Mouse (Mus musculus): ENCODE measurements around the gene Plekhm3. TPM values are rescaled to one million over a fixed set of nuclear protein-coding genes. Genes with fewer than 3 reads are reported as not detected.
A peak's percentile ranks its signal among the peaks of the same experiment; 100 is the strongest.

Gene Plekhm3
- polyA plus RNA-seq, 1 experiment from 2014 or later = 9.4 TPM

DNA sequence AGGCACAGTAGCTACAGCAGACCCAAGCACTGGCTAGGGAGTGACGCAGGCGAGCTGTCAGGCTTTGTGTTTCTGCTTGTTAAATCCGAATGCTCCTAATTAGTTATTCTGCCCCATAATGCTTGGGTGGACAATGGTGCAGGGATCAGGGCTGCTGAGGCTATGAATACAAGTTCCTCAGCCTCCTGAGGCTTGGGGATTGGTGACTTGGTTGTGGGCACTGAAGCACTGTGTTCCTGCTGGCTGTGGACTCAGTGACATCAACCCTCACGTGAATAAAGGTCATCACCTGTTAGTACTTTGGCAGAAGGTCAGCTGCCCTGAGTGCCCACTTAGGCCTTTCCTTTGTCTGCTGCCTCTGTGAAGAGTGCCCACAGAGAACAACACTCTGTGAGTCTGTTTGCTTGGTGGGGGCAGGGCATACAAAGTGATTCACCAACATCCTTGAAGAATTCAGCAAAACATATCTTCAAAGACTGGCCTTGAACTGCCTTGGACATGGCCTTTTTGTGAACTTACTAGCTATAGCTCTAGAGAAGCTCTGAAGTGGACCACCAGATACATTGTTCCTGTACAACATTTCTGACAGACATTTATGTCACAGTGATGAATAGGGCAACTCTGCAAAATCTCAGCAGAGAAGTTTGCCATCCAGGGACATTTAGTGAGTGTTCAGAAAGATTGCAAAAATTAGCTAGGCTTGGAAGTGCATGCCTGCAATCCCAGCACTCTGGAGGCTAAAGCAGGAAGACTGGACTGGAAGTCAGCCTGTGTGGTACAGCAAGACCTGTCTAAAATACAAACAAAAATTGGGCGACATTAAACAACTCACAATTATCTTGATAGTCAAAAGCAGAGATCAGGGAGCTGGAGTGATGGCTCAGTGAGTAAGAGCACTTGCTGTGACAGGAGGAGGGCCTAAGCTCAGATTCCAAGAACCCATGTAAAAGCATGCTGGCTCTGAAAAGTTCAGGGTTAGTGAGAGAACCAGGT lies 102.6 kb downstream of the Plekhm3 start:
- Histone ChIP-seq H3K36me3 (ENCODE audit: control insufficient read depth, insufficient read depth, low read length) (no peaks in the 10 kb centered on the region), H3K4me3 (ENCODE audit: low read length) (no peak overlapping the region)
- WGBS = 34% methylated on average over 5 of the region's 5 CpGs

GRCm38 (mm10) chr1:64853244-64853643 lies 103.4 kb downstream of the Plekhm3 start:
- Histone ChIP-seq H3K4me2 (ENCODE audit: low read length) (no peak overlapping the region), H3K9ac (ENCODE audit: low read depth, low read length) (no peak overlapping the region), H3K4me3 (ENCODE audit: low read length) (no peak overlapping the region), H3K9me3 (ENCODE audit: control insufficient read depth, low read length) (no peaks in the 10 kb centered on the region), H3K27me3 (replicated peaks; ENCODE audit: control insufficient read depth, insufficient read depth, low read length) (no peaks in the 10 kb centered on the region), H3K4me1 (ENCODE audit: control insufficient read depth, insufficient read depth, low read depth, low read length) (peaks cover 6% of the 10 kb centered on the region; the same call in 1 of the 2 replicates), H3K36me3 (ENCODE audit: control insufficient read depth, insufficient read depth, low read length) (no peaks in the 10 kb centered on the region), H3K27ac (ENCODE audit: low read depth, low read length) (no peak overlapping the region)
- WGBS = 71% methylated on average over 2 of the region's 2 CpGs
- no peak for ATAC-seq

More for the DNA sequence above, 102.6 kb downstream of the Plekhm3 start:
- peak; percentile 85 for ATAC-seq
- H3K27me3 ChIP-seq (replicated peaks; ENCODE audit: control insufficient read depth, insufficient read depth, low read length) = no peaks in the 10 kb centered on the region
- no peak overlapping the region for H3K9ac ChIP-seq (ENCODE audit: low read depth, low read length)
- no peaks in the 10 kb centered on the region for H3K9me3 ChIP-seq (ENCODE audit: control insufficient read depth, low read length)
- H3K27ac ChIP-seq (ENCODE audit: low read depth, low read length) = no peak overlapping the region
- no peak overlapping the region for H3K4me2 ChIP-seq (ENCODE audit: low read length)
- H3K4me1 ChIP-seq (ENCODE audit: control insufficient read depth, insufficient read depth, low read depth, low read length) = peaks cover 2% of the 10 kb centered on the region; the same call in 1 of the 2 replicates

GRCm38 (mm10) chr1:64852272-64852671 lies 104.4 kb downstream of the Plekhm3 start:
- 62% methylated on average over 2 of the region's 2 CpGs for WGBS
- no peak overlapping the region for H3K4me3 ChIP-seq (ENCODE audit: low read length)
- H3K9me3 ChIP-seq (ENCODE audit: control insufficient read depth, low read length) = no peaks in the 10 kb centered on the region
- no peaks in the 10 kb centered on the region for H3K27me3 ChIP-seq (replicated peaks; ENCODE audit: control insufficient read depth, insufficient read depth, low read length)
- no peak overlapping the region for H3K4me2 ChIP-seq (ENCODE audit: low read length)
- no peaks in the 10 kb centered on the region for H3K36me3 ChIP-seq (ENCODE audit: control insufficient read depth, insufficient read depth, low read length)
- H3K9ac ChIP-seq (ENCODE audit: low read depth, low read length) = no peak overlapping the region
- peaks cover 6% of the 10 kb centered on the region; the same call in 1 of the 2 replicates for H3K4me1 ChIP-seq (ENCODE audit: control insufficient read depth, insufficient read depth, low read depth, low read length)
- no peak overlapping the region for H3K27ac ChIP-seq (ENCODE audit: low read depth, low read length)
- no peak for ATAC-seq

DNA sequence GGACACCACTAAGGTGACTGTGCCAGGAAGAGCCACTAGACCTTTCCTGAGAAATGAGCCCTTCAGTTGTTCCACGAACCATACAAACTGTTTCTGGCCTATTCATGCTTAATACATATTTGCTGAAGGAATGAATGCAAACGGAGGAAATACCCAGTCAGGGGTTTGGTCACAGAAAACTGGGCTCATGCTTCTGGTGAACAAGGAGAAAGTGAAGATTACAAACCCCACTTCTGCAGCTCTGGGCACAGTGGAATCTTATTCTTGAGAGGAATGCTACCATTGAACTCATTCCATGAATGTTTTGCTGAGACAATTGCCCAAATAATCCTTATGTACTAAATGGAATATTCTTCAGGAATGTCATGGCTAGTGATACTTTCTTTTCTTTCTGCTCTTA lies 106.3 kb downstream of the Plekhm3 start:
- no peak for ATAC-seq
- Histone ChIP-seq H3K4me2 (ENCODE audit: low read length) (no peak overlapping the region), H3K4me3 (ENCODE audit: low read length) (no peak overlapping the region), H3K36me3 (ENCODE audit: control insufficient read depth, insufficient read depth, low read length) (no peaks in the 10 kb centered on the region), H3K4me1 (ENCODE audit: control insufficient read depth, insufficient read depth, low read depth, low read length) (peaks cover 6% of the 10 kb centered on the region; the same call in 1 of the 2 replicates), H3K9ac (ENCODE audit: low read depth, low read length) (no peak overlapping the region), H3K27me3 (replicated peaks; ENCODE audit: control insufficient read depth, insufficient read depth, low read length) (no peaks in the 10 kb centered on the region), H3K27ac (ENCODE audit: low read depth, low read length) (no peak overlapping the region), H3K9me3 (ENCODE audit: control insufficient read depth, low read length) (no peaks in the 10 kb centered on the region)
- 78% methylated on average over 2 of the region's 2 CpGs for WGBS

GRCm38 (mm10) chr1:64848996-64849395 lies 107.6 kb downstream of the Plekhm3 start:
- Histone ChIP-seq H3K9me3 (ENCODE audit: control insufficient read depth, low read length) (no peaks in the 10 kb centered on the region), H3K9ac (ENCODE audit: low read depth, low read length) (no peak overlapping the region), H3K36me3 (ENCODE audit: control insufficient read depth, insufficient read depth, low read length) (no peaks in the 10 kb centered on the region), H3K27ac (ENCODE audit: low read depth, low read length) (no peak overlapping the region), H3K4me2 (ENCODE audit: low read length) (no peak overlapping the region), H3K27me3 (replicated peaks; ENCODE audit: control insufficient read depth, insufficient read depth, low read length) (no peaks in the 10 kb centered on the region), H3K4me1 (ENCODE audit: control insufficient read depth, insufficient read depth, low read depth, low read length) (peaks cover 6% of the 10 kb centered on the region; the same call in 1 of the 2 replicates), H3K4me3 (ENCODE audit: low read length) (no peak overlapping the region)
- 33% methylated on average over 1 of the region's 1 CpGs for WGBS
- ATAC-seq = no peak

DNA sequence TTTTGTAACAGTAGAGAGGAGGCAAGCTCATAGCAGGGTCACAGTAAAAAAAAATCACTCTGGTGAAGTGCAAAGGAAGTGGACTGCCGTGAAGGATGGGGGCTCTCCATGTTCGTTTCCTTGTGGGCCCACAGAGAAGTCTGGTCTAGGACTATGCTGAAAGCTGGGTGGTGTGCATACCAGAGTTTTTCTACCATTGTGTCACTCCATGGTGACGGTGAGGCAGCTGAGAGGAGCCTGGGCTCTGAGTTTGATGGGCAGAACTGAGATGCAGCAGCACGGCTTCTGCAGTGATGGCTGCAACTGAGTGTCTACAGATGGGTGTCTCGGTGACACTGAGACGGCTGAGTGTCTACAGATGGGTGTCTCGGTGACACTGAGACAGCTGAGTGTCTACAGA lies 108.5 kb downstream of the Plekhm3 start:
- 44% methylated on average over 7 of the region's 7 CpGs for WGBS
- Histone ChIP-seq H3K36me3 (ENCODE audit: control insufficient read depth, insufficient read depth, low read length) (no peaks in the 10 kb centered on the region), H3K27me3 (replicated peaks; ENCODE audit: control insufficient read depth, insufficient read depth, low read length) (no peaks in the 10 kb centered on the region), H3K4me2 (ENCODE audit: low read length) (no peak overlapping the region), H3K4me1 (ENCODE audit: control insufficient read depth, insufficient read depth, low read depth, low read length) (peaks cover 4% of the 10 kb centered on the region; the same call in 1 of the 2 replicates), H3K27ac (ENCODE audit: low read depth, low read length) (no peak overlapping the region), H3K9ac (ENCODE audit: low read depth, low read length) (no peak overlapping the region), H3K4me3 (ENCODE audit: low read length) (no peak overlapping the region), H3K9me3 (ENCODE audit: control insufficient read depth, low read length) (no peaks in the 10 kb centered on the region)
- no peak; the same call in 1 of the 2 replicates for ATAC-seq

DNA sequence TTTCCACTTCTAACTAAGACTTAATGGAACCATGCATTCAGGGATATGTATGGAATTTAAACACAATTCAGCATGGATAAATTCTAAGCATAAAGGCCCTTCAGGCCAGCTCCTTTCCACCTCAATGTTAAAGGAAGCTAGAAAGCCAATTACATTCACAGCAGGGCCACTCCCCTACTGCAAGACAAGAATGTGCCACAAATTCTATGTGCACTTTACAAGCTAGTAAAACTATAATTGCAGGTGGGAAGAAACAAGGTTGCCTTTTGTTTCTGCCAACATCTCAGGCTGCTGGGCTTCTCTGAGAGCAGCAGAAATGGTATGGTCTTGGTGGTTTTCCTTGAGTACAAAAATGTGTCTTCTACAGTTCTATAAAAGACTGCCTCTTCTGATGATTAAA lies 109.1 kb downstream of the Plekhm3 start:
- no peaks in the 10 kb centered on the region for H3K27me3 ChIP-seq (replicated peaks; ENCODE audit: control insufficient read depth, insufficient read depth, low read length)
- H3K9me3 ChIP-seq (ENCODE audit: control insufficient read depth, low read length) = no peaks in the 10 kb centered on the region
- no peak overlapping the region for H3K9ac ChIP-seq (ENCODE audit: low read depth, low read length)
- peaks cover 4% of the 10 kb centered on the region; the same call in 1 of the 2 replicates for H3K4me1 ChIP-seq (ENCODE audit: control insufficient read depth, insufficient read depth, low read depth, low read length)
- no peak overlapping the region for H3K4me2 ChIP-seq (ENCODE audit: low read length)
- H3K36me3 ChIP-seq (ENCODE audit: control insufficient read depth, insufficient read depth, low read length) = no peaks in the 10 kb centered on the region
- H3K27ac ChIP-seq (ENCODE audit: low read depth, low read length) = no peak overlapping the region
- no peak overlapping the region for H3K4me3 ChIP-seq (ENCODE audit: low read length)
- no peak for ATAC-seq

GRCm38 (mm10) chr1:64844978-64845377 lies 111.6 kb downstream of the Plekhm3 start:
- no peaks in the 10 kb centered on the region for H3K9me3 ChIP-seq (ENCODE audit: control insufficient read depth, low read length)
- no peaks in the 10 kb centered on the region for H3K27me3 ChIP-seq (replicated peaks; ENCODE audit: control insufficient read depth, insufficient read depth, low read length)
- H3K9ac ChIP-seq (ENCODE audit: low read depth, low read length) = no peak overlapping the region
- H3K4me2 ChIP-seq (ENCODE audit: low read length) = no peak overlapping the region
- H3K27ac ChIP-seq (ENCODE audit: low read depth, low read length) = no peak overlapping the region
- ATAC-seq = no peak
- 82% methylated on average over 3 of the region's 3 CpGs for WGBS
- H3K36me3 ChIP-seq (ENCODE audit: control insufficient read depth, insufficient read depth, low read length) = no peaks in the 10 kb centered on the region
- H3K4me1 ChIP-seq (ENCODE audit: control insufficient read depth, insufficient read depth, low read depth, low read length) = peaks cover 4% of the 10 kb centered on the region; the same call in 1 of the 2 replicates
- no peak overlapping the region for H3K4me3 ChIP-seq (ENCODE audit: low read length)

- Histone ChIP-seq H3K4me3 (ENCODE audit: low read length) (no peak overlapping the region), H3K9ac (ENCODE audit: low read depth, low read length) (no peak overlapping the region), H3K4me1 (ENCODE audit: control insufficient read depth, insufficient read depth, low read depth, low read length) (peaks cover 4% of the 10 kb centered on the region; the same call in 1 of the 2 replicates), H3K27me3 (replicated peaks; ENCODE audit: control insufficient read depth, insufficient read depth, low read length) (no peaks in the 10 kb centered on the region), H3K36me3 (ENCODE audit: control insufficient read depth, insufficient read depth, low read length) (no peaks in the 10 kb centered on the region), H3K27ac (ENCODE audit: low read depth, low read length) (no peak overlapping the region), H3K9me3 (ENCODE audit: control insufficient read depth, low read length) (no peaks in the 10 kb centered on the region), H3K4me2 (ENCODE audit: low read length) (no peak overlapping the region)
- ATAC-seq = no peak
- 75% methylated on average over 3 of the region's 3 CpGs for WGBS
Observed at GRCm38 (mm10) chr1:64843900-64844616, 112.6 kb downstream of the Plekhm3 start.

All from hindbrain, embryonic 16.5 days (tissue).